Mouse (Mus musculus) adrenal gland, adult 18-20 months (tissue): ENCODE results near the gene Oxt. TPM values are rescaled to one million over a fixed set of nuclear protein-coding genes. Genes with fewer than 3 reads are reported as not detected.
"Not testable (repeated sequence)": the region's sequence is repeated elsewhere in the genome, so short reads cannot be mapped to it uniquely, and the experiment has no call there.

ENCODE experiments used
- DNase-seq, 2 experiments: peaks; one replicate each; pipeline ENCODE4 v3.0.0; 2021 to 2022; ENCODE audit warnings: low spot score in 2 of 2
- long read RNA-seq, 2 experiments: library from polyadenylated mRNA; stranded (forward); transcript quantifications; one replicate each; pipeline ENCODE4 v2.0.0; 2021
- total RNA-seq, 2 experiments: library from RNA; stranded (reverse); gene quantifications; 1 replicate in 1 of 2; 2 replicates in 1 of 2; pipeline ENCODE4 v1.2.3; 2021

Oxt gene
- total RNA-seq, result not detected
- long read RNA-seq, experiment 1, result 0 reads
- long read RNA-seq, experiment 2, result 0 reads

DNA sequence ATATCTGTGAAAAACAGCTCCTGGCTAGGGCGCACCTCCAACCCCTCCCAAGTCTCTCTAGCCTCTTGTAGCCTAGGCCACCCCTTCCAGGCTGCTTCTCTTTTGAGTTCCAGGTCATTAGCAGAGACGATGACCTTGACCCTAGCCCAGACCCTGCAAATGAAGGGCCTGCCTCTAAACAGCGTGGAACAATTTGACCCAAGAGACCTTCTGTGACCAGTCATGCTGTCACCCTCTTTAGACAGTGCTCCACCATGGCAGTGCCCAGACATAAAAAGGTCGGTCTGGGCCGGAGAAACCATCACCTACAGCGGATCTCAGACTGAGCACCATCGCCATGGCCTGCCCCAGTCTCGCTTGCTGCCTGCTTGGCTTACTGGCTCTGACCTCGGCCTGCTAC is at the start of gene Oxt:
Gene Oxt (plus strand): TSS at position 301 of the 400 bp plus-strand sequence.
- DNase-seq, result no peak

DNA sequence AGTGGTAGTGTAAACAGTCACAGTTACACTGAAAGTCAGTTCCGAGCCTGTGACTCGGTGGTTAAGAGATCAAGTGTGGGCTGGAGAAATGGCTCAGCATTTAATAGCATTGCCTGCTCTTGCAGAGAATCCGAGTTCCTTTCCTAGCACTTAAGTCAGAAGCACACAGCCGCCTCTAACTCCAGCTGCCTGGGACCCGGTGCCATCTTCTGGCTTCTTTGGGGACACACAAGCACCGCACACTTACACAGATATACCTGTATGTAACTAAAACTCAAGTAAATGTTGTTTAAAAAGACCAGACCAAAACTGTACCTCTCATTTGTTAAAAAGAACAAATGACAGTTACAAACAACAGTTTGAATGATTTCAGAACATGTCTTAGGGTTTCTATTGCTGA is 47.5 kb upstream of the Oxt start:
- DNase-seq, result no peak

DNA sequence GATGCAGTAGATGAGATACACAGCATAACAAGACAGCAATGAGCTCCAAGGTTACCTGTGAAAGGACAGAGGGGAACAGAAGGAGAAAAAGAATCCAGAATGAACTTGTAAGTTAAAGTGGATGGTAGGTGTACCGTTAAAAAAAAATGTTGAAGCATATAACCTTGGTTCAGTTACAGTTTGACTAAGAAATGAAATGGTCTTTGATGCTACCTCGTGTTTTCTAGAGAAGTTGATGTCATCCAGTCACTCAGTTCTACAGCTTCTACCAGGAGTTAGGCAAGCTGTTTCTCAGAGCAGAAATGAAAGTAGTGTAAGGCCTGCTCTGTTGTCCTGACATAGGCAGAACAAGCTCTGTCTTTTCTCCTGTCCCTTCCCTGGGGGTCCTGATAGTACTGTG is 46.7 kb upstream of the Oxt start:
- DNase-seq, result no peak

DNA sequence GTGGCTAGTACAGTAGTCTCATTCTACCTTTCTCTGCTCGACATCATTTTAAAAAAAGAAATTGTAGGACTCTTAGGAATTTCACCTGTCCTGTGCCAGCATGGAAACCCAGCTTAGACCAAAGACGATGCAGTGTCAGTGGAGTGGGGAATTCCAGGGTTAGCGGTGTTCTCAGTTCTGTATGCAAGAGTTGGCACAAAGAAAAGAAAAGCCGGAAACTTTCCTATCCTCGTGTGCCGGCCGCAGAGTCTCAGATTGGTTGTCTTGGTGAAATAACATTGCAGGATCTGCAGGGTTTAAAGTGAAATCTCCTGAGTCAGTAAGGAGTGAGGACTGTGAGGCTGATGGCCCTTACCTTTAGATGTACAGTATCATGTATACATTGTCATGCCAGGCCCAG is 46.0 kb upstream of the Oxt start:
- DNase-seq, result no peak

DNA sequence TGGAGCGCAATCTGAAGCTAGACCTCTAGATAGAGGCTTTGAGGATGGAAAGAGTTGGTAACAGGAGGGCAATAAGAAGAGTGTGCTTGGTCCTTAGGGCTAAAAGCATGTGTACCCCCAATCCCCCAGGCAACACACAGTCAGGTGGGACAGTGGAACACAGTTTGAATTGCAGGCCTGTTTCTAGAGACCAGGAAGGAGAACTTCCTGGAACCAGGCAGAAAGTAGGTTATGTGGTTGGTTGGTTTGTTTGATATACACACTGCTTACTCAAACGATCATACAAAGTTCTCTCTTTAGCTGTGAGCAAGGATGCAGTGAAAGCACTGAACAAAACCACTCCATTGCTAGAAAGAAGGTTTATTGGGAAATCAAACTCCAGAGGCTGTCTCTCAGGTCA is 43.8 kb upstream of the Oxt start:
- no peak for DNase-seq

DNA sequence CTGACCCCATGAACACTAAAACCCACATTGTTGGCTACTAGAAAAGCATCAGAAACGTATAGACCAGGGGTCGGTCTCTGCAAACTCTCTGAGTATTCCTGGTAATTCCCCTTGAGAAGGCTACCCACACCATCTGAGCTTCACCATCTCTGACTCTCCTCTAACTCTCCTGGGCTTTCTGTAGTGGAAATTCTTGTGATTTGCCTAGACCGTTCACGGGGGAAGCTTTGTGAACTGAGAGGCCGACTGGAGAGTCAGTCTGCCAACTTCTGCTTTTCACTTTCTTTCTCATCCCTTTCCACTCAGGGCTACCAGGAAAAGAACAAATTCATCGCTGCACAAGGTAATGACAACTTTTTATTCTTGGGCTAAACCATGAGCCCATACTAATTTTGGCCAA is 41.0 kb upstream of the Oxt start:
- DNase-seq, result no peak

DNA sequence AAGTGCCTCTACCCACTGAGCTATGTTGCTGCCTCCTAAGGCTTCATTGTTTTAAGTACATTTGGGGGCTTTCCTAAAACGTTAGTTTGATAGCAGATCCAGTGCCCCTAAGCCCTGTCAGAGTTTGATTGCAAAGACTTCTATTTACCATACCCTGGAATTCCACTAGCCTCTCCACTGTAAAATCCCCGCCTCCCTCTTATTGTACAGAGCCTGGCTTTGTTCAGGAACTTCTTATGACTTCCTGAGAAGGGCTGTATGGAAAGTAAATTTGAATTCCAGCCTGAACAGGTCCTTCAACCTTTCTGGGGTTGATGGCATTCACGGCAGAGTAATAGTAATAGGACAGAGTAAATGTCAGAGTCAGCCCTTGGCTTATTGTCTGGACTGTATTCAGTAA is 39.1 kb upstream of the Oxt start:
- DNase-seq, result no peak

DNA sequence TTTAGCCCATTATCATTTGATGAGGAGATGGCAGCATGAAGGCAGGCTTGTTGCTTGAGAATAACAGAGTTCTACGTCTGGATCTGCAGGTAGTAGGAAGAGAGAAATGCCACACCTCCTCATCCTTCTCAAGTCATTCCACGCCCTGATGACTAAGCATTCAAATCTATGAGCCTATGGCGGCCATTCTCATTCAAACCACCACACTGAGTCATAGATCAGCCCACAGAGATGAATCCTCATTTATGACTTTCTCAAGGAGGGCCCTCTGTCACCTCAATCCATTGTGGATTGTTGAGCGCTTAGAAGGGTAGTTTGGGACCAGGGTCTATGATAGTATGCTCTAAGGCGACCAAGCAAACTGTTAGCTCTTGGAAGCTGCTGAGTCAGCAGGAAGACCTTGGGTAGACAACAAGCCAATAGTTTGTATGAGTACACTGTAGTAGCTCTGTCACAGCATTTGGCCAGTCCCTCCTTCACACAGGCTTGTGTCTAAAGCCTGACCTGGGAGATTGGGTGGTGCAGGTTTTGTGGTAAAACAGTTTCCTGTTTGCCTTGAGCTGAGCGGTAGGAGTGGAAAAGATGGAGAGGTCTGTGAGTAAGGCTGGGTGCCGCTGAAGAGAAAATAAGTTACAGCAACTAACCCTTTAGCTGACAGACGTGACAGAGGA is 37.0 kb upstream of the Oxt start:
- DNase-seq, result no peak

DNA sequence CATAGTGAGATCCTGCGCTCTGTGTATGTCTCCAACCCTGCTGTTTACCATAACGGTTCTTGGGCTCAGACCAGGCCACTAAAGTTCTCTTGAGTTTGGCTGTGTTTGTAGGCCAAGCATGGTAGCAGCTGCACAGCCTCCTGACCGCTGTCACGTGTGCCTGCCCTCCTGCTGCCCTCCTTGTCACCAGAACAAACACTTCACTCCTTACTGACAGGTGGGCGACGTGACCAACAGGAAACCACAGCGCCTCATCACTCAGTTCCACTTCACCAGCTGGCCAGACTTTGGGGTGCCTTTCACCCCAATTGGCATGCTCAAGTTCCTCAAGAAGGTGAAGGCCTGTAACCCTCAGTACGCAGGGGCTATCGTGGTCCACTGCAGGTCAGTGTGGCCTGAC is 35.7 kb upstream of the Oxt start:
- DNase-seq, result no peak

DNA sequence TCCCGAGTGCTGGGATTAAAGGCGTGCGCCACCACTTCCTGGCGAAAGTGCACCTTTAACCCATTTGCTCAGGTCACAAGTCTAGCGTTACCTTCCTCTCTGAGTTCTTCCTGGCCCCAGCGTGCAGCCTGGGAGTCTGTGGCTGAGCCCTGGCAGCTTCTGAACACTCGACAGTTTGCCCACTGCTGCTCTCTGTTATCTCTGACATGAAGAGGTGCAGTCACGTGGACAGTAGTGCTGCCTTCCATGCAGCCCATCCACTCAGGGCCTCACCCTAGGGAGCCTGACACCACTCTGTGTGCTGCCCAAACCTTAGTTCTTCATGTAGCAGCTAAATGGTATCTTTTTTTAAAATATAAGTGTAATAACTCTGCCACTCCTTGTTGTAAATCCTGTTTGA is 29.0 kb upstream of the Oxt start:
- no peak for DNase-seq

DNA sequence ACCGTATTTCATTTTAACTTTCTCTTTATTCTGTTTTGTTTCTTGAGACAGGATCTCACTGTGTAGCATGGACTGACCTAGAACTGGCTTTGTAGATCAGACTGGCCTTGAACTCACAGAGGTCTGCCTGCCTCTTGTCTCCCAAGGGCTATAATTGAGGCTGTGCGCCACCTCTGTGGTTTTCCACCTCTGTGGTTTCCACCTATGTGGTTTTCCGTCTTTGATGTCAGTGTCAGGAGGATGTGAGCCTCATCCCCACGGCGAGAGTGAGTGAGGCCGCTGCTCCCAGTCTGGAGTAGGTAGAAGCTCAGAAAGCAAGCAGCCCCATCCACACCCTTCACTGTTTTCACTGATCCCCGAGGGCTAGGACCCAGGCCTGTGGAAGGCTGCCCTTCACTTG is 21.1 kb upstream of the Oxt start:
- no peak for DNase-seq

DNA sequence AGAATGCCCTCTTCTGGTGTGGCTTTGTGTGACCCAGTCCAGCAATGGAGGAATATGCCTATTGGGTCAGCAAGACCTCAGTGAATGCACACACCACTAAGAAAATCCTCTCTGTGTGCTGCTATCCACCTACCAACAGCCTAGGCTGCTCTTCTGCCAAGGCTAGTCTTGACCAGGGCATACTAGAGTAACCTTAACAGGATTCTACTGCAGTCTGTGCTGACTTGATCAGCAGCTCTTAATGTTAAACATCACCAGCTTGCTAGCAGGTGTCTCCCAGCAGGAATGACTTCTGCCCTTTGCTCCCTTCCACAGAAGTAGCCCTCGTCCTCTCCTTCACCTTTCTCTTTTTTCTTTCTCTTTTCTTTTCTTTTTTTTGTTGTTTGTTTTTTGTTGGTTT is 19.7 kb upstream of the Oxt start:
- no peak for DNase-seq

DNA sequence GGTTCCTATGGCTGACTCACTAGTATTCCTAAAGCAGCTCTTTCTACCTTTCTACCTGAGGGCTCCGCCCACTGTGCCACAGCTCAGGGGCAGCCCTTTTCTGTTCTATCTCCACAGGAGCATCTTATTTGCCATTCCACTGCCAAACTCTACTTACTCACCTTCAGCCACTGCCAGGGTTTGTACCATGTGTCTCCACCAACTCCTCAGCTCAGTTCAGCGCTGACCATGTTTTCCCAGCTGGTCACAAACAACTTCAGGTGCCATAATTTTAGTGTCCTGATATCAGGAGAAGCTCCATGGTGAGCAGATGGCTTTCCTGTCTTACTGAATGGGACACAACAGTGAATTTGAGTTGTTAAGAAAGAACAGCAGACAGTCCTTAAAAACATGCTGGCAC is 18.5 kb upstream of the Oxt start:
- DNase-seq, result no peak

DNA sequence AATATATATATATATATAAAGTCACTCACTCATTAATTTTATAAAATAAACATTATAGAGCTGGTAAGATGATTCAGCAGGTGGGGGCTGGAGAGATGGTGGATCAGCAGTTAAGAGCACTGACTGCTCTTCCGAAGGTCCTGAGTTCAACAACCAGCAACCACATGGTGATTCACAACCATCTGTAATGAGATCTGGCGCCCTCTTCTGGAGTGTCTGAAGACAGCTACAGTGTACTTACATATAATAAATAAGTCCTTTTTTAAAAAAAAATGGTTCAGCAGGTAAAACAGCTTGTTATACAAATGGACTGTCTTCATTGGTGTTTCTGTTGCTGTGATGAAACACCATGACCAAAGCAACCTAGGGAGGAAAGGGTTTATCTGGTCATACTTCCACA is 18.0 kb upstream of the Oxt start:
- DNase-seq, result no peak

DNA sequence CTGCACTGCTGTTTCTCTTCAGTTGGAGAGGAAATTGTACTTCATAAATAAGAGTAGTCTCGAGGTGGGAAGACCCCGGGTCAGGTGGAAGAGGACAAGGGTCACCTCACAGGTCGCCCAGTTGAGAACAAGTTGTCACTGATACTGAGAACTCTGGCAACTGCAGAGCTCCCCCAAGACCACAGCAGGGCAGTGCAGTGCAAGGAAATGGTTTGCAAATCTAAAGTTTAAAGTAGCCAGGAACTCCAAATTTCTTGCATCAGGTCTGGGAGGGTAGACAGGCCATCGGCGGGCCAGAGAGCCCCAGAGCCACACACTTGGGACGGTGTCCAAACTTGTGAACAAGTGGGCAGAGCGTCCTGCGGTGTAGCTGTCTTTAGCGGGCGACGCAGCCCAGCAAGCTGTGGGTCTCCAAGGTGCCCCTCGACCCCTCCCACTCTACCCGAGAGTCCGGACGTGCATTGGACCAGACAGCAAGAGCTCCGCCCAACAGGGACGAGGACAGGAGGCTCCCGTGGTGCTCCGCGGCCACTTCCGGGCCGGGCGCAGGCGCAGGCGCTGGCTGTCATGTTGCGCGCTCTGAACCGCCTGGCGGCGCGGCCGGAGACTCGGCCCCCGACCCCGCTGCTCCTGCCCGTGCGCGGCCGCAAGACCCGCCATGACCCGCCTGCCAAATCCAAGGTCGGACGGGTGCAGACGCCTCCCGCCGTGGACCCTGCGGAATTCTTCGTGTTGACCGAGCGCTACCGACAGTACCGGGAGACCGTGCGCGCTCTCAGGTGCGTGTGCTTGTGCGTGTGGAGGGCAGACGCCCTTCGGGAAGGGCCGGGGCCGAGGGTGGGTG is 12.5 kb upstream of the Oxt start, which contains the start of gene Mrps26:
Gene Mrps26 (plus strand): TSS at position 531 of the 844 bp plus-strand sequence.
- peak; percentile 86 to 87 for DNase-seq

DNA sequence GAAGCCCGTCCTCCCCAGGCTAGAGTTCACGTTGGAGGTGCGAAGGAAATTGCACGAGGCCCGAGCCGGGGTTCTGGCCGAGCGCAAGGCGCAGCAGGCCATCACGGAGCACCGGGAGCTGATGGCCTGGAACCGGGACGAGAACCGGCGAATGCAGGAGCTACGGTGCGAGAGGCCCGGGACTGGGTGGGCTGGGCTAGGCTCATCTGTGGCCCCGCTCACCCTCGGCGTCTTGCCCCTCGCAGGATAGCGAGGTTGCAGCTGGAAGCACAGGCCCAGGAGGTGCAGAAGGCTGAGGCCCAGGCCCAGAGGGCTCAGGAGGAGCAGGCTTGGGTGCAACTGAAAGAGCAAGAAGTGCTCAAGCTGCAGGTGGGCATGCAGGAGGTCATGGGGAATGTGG is 11.9 kb upstream of the Oxt start:
- DNase-seq, result peak in 1 of 2 experiments; percentile 34

DNA sequence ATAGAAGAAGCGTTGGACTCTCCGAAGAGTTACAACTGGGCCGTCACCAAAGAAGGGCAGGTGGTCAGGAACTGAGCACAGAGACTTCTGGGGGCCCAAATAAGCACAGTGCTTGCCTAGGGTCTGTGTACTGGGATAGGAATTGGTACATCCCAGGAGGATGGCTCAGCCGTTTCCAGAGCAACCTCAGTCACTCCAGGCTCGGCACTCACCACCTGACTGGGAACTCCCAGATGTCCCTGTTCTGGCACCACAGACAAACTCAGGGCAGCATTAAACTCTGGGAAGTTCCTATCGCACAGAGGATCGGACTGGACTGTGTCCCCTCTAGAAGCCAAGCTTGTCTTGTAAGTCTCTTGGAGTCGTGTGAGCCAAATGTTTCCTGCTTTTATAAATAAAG is 11.0 kb upstream of the Oxt start:
- no peak for DNase-seq

DNA sequence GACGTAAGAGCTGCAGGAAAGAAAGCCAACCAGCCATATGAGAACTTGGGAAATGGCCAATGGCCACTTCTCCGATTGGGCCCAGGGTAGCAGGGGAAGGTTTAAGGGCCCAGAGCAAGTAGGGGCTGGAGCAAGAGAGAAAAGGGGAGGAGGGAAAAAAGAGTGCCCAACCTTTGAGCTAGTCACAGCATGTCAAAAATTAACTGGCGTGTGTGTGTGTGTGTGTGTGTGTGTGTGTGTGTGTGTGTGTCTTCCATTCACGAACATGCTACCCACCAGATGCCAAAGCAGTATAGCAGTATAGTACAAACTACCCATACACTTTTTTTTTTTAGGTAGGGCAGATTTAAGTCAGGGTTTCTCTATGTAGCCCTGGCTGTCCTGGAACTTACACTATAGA is 7.1 kb upstream of the Oxt start:
- no peak for DNase-seq

DNA sequence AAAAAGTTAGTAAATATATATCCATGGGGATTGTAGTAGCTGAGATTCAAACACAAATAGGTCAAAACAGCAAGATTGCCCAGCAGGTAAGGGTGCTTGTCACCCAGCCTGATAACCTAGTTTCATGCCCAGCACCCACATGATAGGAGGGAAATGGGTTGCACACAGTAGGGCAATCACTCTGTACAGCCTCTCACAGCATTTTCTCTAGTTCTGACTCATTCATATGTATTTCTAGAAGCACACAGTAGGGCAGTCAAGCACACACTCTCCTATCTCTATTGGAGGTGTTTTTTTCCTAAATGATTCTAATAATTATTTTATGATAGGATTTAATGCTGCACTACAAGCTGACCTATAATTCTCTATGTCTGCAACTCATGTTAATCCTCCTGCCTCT is 6.0 kb upstream of the Oxt start:
- no peak for DNase-seq

DNA sequence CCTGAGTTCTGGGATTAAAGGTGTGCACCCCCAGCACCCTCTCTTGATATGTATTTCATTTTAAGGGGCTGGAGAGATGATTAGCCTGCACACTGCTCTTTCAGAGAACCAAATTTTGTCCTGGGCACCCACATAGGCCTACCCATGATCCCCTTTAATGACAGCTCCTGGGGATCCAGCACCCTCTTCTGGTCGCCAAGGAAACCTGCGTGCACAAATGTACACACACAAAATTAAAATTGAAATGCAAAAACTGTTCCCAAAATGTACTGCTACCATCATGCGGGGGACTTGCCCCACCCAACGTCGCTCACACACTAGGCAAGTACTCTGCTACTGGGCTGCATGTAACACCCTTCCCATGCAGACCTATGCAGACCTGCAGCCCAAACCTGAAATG is 1.0 kb upstream of the Oxt start:
- DNase-seq, result no peak

DNA sequence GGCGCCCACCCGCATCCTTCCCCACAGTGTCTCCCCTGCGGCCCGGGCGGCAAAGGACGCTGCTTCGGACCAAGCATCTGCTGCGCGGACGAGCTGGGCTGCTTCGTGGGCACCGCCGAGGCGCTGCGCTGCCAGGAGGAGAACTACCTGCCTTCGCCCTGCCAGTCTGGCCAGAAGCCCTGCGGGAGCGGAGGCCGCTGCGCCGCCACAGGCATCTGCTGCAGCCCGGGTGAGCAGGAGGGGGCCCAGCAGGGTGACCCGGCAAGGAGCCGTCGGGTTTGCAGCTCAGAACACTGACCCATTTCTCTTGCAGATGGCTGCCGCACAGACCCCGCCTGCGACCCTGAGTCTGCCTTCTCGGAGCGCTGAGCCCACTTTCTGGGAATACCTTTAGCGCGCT is 591 bp downstream of the Oxt start:
- not testable (repeated sequence) for DNase-seq

DNA sequence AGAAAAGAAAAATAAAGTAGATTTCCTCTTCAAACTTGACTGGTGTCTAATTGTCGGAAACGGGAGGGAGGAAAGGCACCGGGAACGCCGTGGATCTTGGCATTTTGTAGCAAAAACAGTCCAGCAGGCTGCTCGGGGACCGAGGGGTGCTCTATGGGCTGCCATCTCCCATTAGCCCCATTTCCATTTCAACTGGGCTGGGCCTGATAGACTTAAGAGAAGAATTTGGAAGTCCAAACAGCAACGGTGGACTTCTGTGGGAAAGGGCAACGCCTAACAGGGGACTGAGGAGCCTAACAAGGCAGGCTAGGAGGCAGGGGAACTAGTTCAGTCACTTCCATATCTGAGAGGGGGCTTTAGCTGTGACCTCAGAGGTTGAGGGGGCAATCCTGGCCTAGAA is 1.0 kb downstream of the Oxt start:
- DNase-seq, result no peak

DNA sequence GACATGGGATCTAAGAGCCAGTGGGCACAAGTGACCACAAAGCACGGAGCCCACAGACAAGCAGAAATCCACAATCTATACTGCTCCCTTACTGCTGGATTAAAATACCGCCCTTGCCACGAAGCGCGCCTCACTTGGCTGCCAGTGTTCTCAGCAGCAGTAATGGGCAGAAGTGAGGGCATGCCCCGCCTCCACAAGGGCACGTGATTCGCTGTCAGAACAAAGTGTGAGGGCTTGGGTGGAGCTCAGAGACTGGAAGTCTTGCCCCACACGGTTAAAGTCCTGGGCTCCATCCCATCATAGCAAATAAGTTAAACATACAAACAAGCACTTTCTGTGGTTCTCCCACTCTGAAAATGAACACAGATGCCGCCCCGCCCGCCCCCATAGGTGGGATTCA is 1.7 kb downstream of the Oxt start:
- peak; percentile 32 to 39 for DNase-seq
